ENCODE assay signal across 12 mouse cellular contexts in the genomic region with DNA sequence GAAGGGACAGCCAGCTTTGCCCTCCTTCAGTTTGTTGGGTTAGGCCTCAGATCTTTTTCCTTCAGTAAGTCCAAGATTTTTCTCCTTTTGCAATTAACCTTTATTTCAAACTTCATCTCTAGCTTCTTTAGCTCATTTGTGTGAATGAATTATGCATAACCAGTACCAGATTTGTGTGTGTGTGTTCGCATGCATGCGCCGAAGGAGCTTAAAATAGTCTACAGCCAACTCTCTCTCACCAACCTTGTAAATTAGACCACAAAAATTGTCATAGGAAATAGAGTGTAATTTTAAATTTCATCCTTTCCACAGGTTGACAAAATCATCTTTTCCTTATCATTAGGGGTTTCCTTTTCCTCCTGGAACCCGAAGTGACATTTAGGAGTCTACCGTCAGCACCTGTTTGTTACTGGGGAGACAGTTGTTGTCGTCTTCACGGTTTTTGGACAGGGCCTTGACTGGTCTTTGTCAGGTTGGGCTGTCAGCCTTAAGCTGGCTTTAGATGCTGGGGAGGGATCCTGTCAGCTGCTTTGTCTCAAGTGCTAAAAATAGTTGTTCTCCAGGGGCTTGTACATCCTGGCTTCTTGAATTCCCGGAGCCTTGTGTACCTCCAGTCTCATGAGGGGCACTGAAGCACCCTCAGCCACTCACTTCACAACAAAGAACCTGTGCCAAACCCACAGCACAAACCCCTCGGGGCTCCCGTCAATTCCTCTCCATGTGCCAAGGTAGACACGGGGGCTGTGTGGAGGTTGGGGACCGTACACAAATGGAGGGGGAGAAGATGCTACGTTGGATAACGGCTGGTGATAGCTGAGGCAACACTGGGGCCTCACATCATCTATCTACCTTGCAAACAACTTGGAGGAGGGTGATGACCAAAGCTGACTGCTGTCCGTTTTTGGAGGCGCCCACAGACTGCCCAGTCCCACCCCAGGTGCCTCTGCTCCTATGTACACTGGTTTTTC.
A peak's percentile ranks its signal among the peaks of the same experiment; 100 is the strongest.
DNase-seq lines count a peak whose midpoint lies in the region; ATAC-seq and TF ChIP-seq lines count a peak whose summit lies in the region.
"Had no signal": no experiment of that assay in that cellular context is flagged by ENCODE, and none has a peak within 500 bp of the region (broad histone marks: within the 10 kb centered on the region; RNA-seq: fewer than 3 reads in every experiment).

No protein-coding gene starts in this region.

- H3K4me1 ChIP-seq in forebrain, embryonic 16.5 days (replicated peaks; ENCODE audit: control insufficient read depth, insufficient read depth, low read length): peaks cover 6% of the 10 kb centered on the region; the same call in 1 of the 2 replicates
- no peaks in the 10 kb centered on the region for H3K4me1 ChIP-seq in forebrain, embryonic 14.5 days (ENCODE audit: control insufficient read depth, insufficient read depth, low read length)
- peaks cover 7% of the 10 kb centered on the region for H3K4me1 ChIP-seq in cortical plate, adult 2 months (ENCODE audit: control insufficient read depth, insufficient read depth, low read length)
- H3K4me1 ChIP-seq in limb, embryonic 10.5 days: peaks cover 55% of the 10 kb centered on the region
- H3K4me1 ChIP-seq: megakaryocyte, embryonic 14.5 days had no signal

- H3K4me3 ChIP-seq in forebrain, embryonic 16.5 days (replicated peaks; ENCODE audit: low read length): no peak overlapping the region
- H3K4me3 ChIP-seq in forebrain, embryonic 14.5 days (ENCODE audit: low read depth, low read length): no peak overlapping the region
- no peak overlapping the region for H3K4me3 ChIP-seq in cortical plate, adult 2 months (ENCODE audit: insufficient read depth, low read length)
- no peak overlapping the region for H3K4me3 ChIP-seq in limb, embryonic 10.5 days
- H3K4me3 ChIP-seq: megakaryocyte, embryonic 14.5 days had no signal

- no peaks in the 10 kb centered on the region for H3K9me3 ChIP-seq in forebrain, embryonic 16.5 days (ENCODE audit: control insufficient read depth, low read length)
- H3K9me3 ChIP-seq in forebrain, embryonic 14.5 days (replicated peaks; ENCODE audit: control insufficient read depth, low read length): no peaks in the 10 kb centered on the region
- H3K9me3 ChIP-seq in limb, embryonic 10.5 days (replicated peaks): no peaks in the 10 kb centered on the region

- DNase-seq in forebrain, embryonic 14.5 days (ENCODE audit: low spot score): no peak
- DNase-seq in layer of hippocampus, adult 9-11 months: peak; percentile 32
- DNase-seq in layer of hippocampus, postnatal 36 days: no peak
- DNase-seq in limb, embryonic 10.5 days (ENCODE audit: low spot score): peak; percentile 51
- DNase-seq in retina, embryonic 14.5 days (ENCODE audit: low spot score): no peak
- no peak for DNase-seq in cerebellum, postnatal 14 days
- DNase-seq: adrenal gland, postnatal 14 days; kidney, adult 18-20 months had no signal

- TF ChIP-seq POLR2A in cortical plate, adult 2 months (IDR thresholded peaks at IDR 0.05; ENCODE audit: extremely low read depth, insufficient read depth, low read length): no peak

- ATAC-seq in forebrain, embryonic 16.5 days: no peak
- no peak for ATAC-seq in forebrain, embryonic 14.5 days

- no peak overlapping the region for H3K4me2 ChIP-seq in forebrain, embryonic 16.5 days (ENCODE audit: low read length)
- H3K4me2 ChIP-seq in forebrain, embryonic 14.5 days (ENCODE audit: low read length): no peak overlapping the region
- H3K4me2 ChIP-seq: hindbrain, embryonic 14.5 days had no signal

- H3K27me3 ChIP-seq in forebrain, embryonic 16.5 days (replicated peaks; ENCODE audit: control insufficient read depth, insufficient read depth, low read length): no peaks in the 10 kb centered on the region
- no peaks in the 10 kb centered on the region for H3K27me3 ChIP-seq in forebrain, embryonic 14.5 days (replicated peaks; ENCODE audit: control insufficient read depth, insufficient read depth, low read length)
- H3K27me3 ChIP-seq in limb, embryonic 10.5 days (ENCODE audit: low read depth, poor library complexity, severe bottlenecking): peaks cover 15% of the 10 kb centered on the region; the same call in 1 of the 2 replicates
- H3K27me3 ChIP-seq: megakaryocyte, embryonic 14.5 days had no signal

- no peak overlapping the region for H3K9ac ChIP-seq in forebrain, embryonic 16.5 days (replicated peaks; ENCODE audit: low read depth, low read length)
- no peak overlapping the region for H3K9ac ChIP-seq in forebrain, embryonic 14.5 days (ENCODE audit: low read length)
- H3K9ac ChIP-seq: hindbrain, embryonic 14.5 days had no signal

- TF ChIP-seq CTCF in cortical plate, adult 2 months (IDR thresholded peaks at IDR 0.05; ENCODE audit: extremely low read depth, insufficient read depth, low read length): no peak

- H3K27ac ChIP-seq in forebrain, embryonic 16.5 days (ENCODE audit: low read length): 0 out of 2 replicates have a peak overlapping the region, but pooled peaks have one; percentile 30
- no peak overlapping the region for H3K27ac ChIP-seq in forebrain, embryonic 14.5 days (ENCODE audit: low read depth, low read length)
- peak overlapping the region; percentile 48; the same call in 1 of the 2 replicates for H3K27ac ChIP-seq in cortical plate, adult 2 months (ENCODE audit: insufficient read depth, low read length)
- H3K27ac ChIP-seq in limb, embryonic 10.5 days: peak overlapping the region; percentile 88
- H3K27ac ChIP-seq: hindbrain, embryonic 14.5 days had no signal

- WGBS in forebrain, embryonic 16.5 days: 65% methylated on average over 16 of the region's 16 CpGs
- WGBS in forebrain, embryonic 14.5 days: 78% methylated on average over 16 of the region's 16 CpGs
- 58% methylated on average over 16 of the region's 16 CpGs for WGBS in limb, embryonic 10.5 days

- no peaks in the 10 kb centered on the region for H3K36me3 ChIP-seq in forebrain, embryonic 16.5 days (ENCODE audit: control insufficient read depth, insufficient read depth)
- H3K36me3 ChIP-seq in forebrain, embryonic 14.5 days (ENCODE audit: control insufficient read depth, insufficient read depth, low read length): no peaks in the 10 kb centered on the region
- H3K36me3 ChIP-seq in limb, embryonic 10.5 days: no peaks in the 10 kb centered on the region

Comparison
In these comparisons a context has a peak if more than half of its experiments do, and no peak if none do; other contexts are left out.
1. DNase-seq: peak in layer of hippocampus, adult 9-11 months (single experiment) and limb, embryonic 10.5 days (single experiment); none in forebrain, embryonic 14.5 days (single experiment), layer of hippocampus, postnatal 36 days (0 of 2), retina, embryonic 14.5 days (single experiment) and cerebellum, postnatal 14 days (0 of 2).